Mouse (Mus musculus) embryonic facial prominence, embryonic 14.5 days (tissue): ENCODE data around the gene Gpr171. TPM values are rescaled to one million over a fixed set of nuclear protein-coding genes. Genes with fewer than 3 reads are reported as not detected.

Source experiments
- ATAC-seq: fragments of 200-750 bp; cut with Nextera tagmentation; 2 replicates; pipeline ENCODE4 v1.8.0; 2017; ENCODE audit warnings: low read depth, moderate number of reproducible peaks, moderate TSS enrichment
- DNase-seq: peaks from one replicate; pipeline ENCODE4 v3.0.0-alpha.2; 2015; ENCODE audit warnings: low spot score
- H3K27ac ChIP-seq: fragments of 300-500 bp; sonication (generic); replicated peaks from 2 replicates; pipeline ENCODE4 v1.5.1; 2014; ENCODE audit warnings: low read depth, mild to moderate bottlenecking, low read length, moderate library complexity
- H3K27me3 ChIP-seq: fragments of 300-500 bp; sonication (generic); replicated peaks from 2 replicates; pipeline ENCODE4 v1.6.1; 2014; ENCODE audit warnings: low read length; ENCODE audit not compliant: control insufficient read depth, insufficient read depth
- H3K36me3 ChIP-seq: fragments of 300-500 bp; sonication (generic); 2 replicates; pipeline ENCODE4 v1.6.1; 2014; ENCODE audit warnings: low read length, mixed read lengths; ENCODE audit not compliant: control insufficient read depth, insufficient read depth
- H3K4me1 ChIP-seq: fragments of 300-500 bp; sonication (generic); 2 replicates; pipeline ENCODE4 v1.6.1; 2014; ENCODE audit warnings: antibody characterized with exemption, low read length; ENCODE audit not compliant: control insufficient read depth, insufficient read depth
- H3K4me2 ChIP-seq: fragments of 300-500 bp; sonication (generic); 2 replicates; pipeline ENCODE4 v1.6.1; 2014; ENCODE audit warnings: low read depth, mild to moderate bottlenecking, low read length, moderate library complexity, mixed read lengths
- H3K4me3 ChIP-seq: fragments of 300-500 bp; sonication (generic); 2 replicates; pipeline ENCODE4 v1.5.1; 2014; ENCODE audit warnings: low read depth, mild to moderate bottlenecking, low read length
- H3K9ac ChIP-seq: fragments of 300-500 bp; sonication (generic); 2 replicates; pipeline ENCODE4 v1.6.1; 2014; ENCODE audit warnings: low read depth, mild to moderate bottlenecking, low read length, moderate library complexity, mixed read lengths
- H3K9me3 ChIP-seq: fragments of 300-500 bp; sonication (generic); 2 replicates; pipeline ENCODE4 v1.6.1; 2016; ENCODE audit warnings: low read length; ENCODE audit not compliant: control insufficient read depth
- WGBS: fragments of 180-500 bp; shearing (Covaris S2); extraction: QIAGEN DNeasy Blood & Tissue Kit; methylation state at CpG from one replicate; pipeline ENCODE4 v1.1.7; 2014; 5-methylcytosine and 5-hydroxymethylcytosine counted together
- polyA plus RNA-seq: library from polyadenylated mRNA; unstranded; fragments of >200 nt; fragmentation: Nextera tagmentation; extraction: Ambion mirVana; gene quantifications from 2 replicates; pipeline ENCODE4 v1.2.1, GENCODE M21; 2014

The Gpr171 gene
- polyA plus RNA-seq, 1 experiment from 2014 or later, result 1.1 TPM

GRCm38 (mm10) chr3:59054834-59055535, 46.6 kb downstream of the Gpr171 start:
- Histone ChIP-seq H3K4me1 (peaks cover 3% of the 10 kb centered on the region; the same call in 1 of the 2 replicates), H3K36me3 (no peaks in the 10 kb centered on the region), H3K4me3 (no peak overlapping the region), H3K9me3 (no peaks in the 10 kb centered on the region), H3K9ac (no peak overlapping the region), H3K27me3 (no peaks in the 10 kb centered on the region), H3K27ac (no peak overlapping the region), H3K4me2 (no peak overlapping the region)
- 85% methylated on average over 17 of the region's 17 CpGs for WGBS
- DNase-seq (no peak), ATAC-seq (no peak)

Other genes with a start within 250 kb of the Gpr171 start
- gene Clrn1, start 216.5 kb downstream of the Gpr171 start, polyA plus RNA-seq, result 0.98 and 1.0 TPM in 2 replicates
- 3.3 and 3.4 TPM in 2 replicates for gene Med12l, start 96.0 kb downstream of the Gpr171 start, polyA plus RNA-seq
- 1.8 and 2.1 TPM in 2 replicates for gene P2ry14, start 51.8 kb upstream of the Gpr171 start, polyA plus RNA-seq
- 7.4 and 7.9 TPM in 2 replicates for gene Gpr87, start 93.3 kb upstream of the Gpr171 start, polyA plus RNA-seq
- 2.0 and 2.5 TPM in 2 replicates for gene P2ry13, start 109.1 kb upstream of the Gpr171 start, polyA plus RNA-seq
- gene P2ry12, start 161.1 kb upstream of the Gpr171 start, polyA plus RNA-seq, result 2.8 and 3.7 TPM in 2 replicates
- gene Igsf10, start 242.6 kb upstream of the Gpr171 start, polyA plus RNA-seq, result 24.3 and 26.0 TPM in 2 replicates